Mouse (Mus musculus) hindbrain, postnatal 0 days (tissue): Measurements from ENCODE around the gene Pgf. TPM values are rescaled to one million over a fixed set of nuclear protein-coding genes. Genes with fewer than 3 reads are reported as not detected.

Experiments used
- ATAC-seq: fragments of 200-750 bp; cut with Nextera tagmentation; 2 replicates; pipeline ENCODE4 v1.8.0; 2017; ENCODE audit warnings: mild to moderate bottlenecking, moderate TSS enrichment, moderate library complexity
- DNase-seq: peaks from one replicate; pipeline ENCODE4 v3.0.0-alpha.2; 2015; ENCODE audit warnings: low spot score
- H3K27ac ChIP-seq: fragments of 300-500 bp; sonication (generic); 2 replicates; pipeline ENCODE4 v1.5.1; 2014; ENCODE audit warnings: mild to moderate bottlenecking
- H3K27me3 ChIP-seq: fragments of 300-500 bp; sonication (generic); 2 replicates; pipeline ENCODE4 v1.6.1; 2014; ENCODE audit warnings: low read length, mixed read lengths; ENCODE audit not compliant: insufficient read depth
- H3K36me3 ChIP-seq: fragments of 300-500 bp; sonication (generic); 2 replicates; pipeline ENCODE4 v1.6.1; 2014; ENCODE audit warnings: low read length, mixed read lengths; ENCODE audit not compliant: insufficient read depth
- H3K4me1 ChIP-seq: fragments of 300-500 bp; sonication (generic); 2 replicates; pipeline ENCODE4 v1.6.1; 2014; ENCODE audit warnings: antibody characterized with exemption, low read length, mixed read lengths; ENCODE audit not compliant: insufficient read depth
- H3K4me2 ChIP-seq: fragments of 300-500 bp; sonication (generic); 2 replicates; pipeline ENCODE4 v1.6.1; 2014; ENCODE audit warnings: low read depth, mild to moderate bottlenecking, low read length, moderate library complexity, mixed read lengths
- H3K4me3 ChIP-seq: fragments of 300-500 bp; sonication (generic); 2 replicates; pipeline ENCODE4 v1.5.1; 2014; ENCODE audit warnings: low read length
- H3K9ac ChIP-seq: fragments of 300-500 bp; sonication (generic); replicated peaks from 2 replicates; pipeline ENCODE4 v1.6.1; 2014; ENCODE audit warnings: mild to moderate bottlenecking, low read length, moderate library complexity, mixed read lengths
- H3K9me3 ChIP-seq: fragments of 300-500 bp; sonication (generic); 2 replicates; pipeline ENCODE4 v1.6.1; 2016; ENCODE audit warnings: low read length, mixed read lengths
- CTCF ChIP-seq: IDR thresholded peaks from 2 replicates; pipeline ENCODE4 v1.5.1; 2016; ENCODE audit warnings: antibody characterized with exemption, control low read depth, low read depth
- WGBS: fragments of 180-500 bp; shearing (Covaris S2); extraction: QIAGEN DNeasy Blood & Tissue Kit; methylation state at CpG from one replicate; pipeline ENCODE4 v1.1.7; 2014; 5-methylcytosine and 5-hydroxymethylcytosine counted together
- polyA plus RNA-seq: library from polyadenylated mRNA; unstranded; fragments of >200 nt; fragmentation: Nextera tagmentation; extraction: Ambion mirVana; gene quantifications from 2 replicates; pipeline ENCODE4 v1.2.1, GENCODE M21; 2015
- total RNA-seq: library from RNA; depleted of rRNA; stranded (reverse); fragments of >200 nt; gene quantifications from 2 replicates; pipeline ENCODE4 v1.2.3, GENCODE M21; 2014

Pgf gene
- total and polyA plus RNA-seq, 2 experiments from 2014 or later: 5.0 to 10.0 TPM

DNA sequence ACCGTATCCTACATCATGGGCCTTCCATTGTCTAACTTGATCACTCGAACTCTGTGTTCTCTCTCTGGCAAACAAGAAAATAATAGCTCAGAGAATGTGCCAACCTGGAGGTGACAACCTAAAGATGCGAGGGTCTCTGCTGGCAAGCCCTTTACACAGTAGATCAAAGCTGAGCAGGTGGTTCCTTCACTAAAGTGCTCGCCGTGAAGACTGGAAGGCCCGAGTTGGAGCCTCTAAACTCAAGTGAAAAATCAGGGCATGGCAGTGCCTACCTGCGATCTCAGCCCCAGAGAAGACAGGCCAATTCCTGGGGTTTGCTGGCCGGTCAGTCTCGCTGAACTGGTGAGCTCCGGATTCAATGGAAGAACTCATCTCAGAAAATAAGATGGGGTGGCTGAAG, 15.6 kb upstream of the Pgf start:
- Histone ChIP-seq H3K27ac (no peak overlapping the region; the same call in 1 of the 2 replicates), H3K36me3 (no peaks in the 10 kb centered on the region), H3K9me3 (no peaks in the 10 kb centered on the region), H3K4me1 (peaks cover 23% of the 10 kb centered on the region), H3K27me3 (no peaks in the 10 kb centered on the region), H3K4me3 (no peak overlapping the region), H3K9ac (no peak overlapping the region), H3K4me2 (no peak overlapping the region)
- ATAC-seq (no peak), DNase-seq (no peak)
- no peak for TF ChIP-seq CTCF
- 75% methylated on average over 10 of the region's 10 CpGs for WGBS

DNA sequence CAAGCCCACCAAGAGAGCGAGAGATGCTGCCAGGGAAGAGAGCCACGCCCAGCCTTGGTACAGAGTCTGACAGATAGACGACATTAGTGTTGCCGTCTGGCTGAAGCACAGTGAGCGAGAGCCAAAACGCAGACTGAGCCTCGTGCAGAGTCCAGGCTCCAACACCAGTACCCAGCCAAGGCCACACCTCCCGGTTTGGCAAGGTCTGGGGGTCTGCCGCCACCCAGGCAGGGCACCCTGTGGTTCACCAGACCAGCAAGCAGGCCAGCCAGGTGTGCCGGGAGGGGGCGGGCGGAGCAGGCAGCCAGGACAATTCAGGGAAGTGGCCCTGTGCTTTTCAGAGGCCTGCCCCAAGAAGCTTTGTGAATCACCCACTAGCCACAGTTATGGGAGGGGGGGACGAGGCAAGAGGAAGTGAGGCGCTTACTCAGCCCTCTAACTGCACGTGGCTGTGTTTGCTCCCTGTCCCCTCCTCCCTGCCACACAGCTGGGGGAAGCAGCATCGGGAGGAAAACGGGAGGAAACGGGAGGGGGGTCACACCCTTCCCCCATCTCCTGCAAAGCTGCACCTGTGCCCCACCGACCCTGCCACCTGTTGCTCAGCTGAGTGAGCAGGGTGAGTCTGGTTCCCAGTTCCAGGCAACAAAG, 15.0 kb upstream of the Pgf start:
- Histone ChIP-seq H3K36me3 (no peaks in the 10 kb centered on the region), H3K9me3 (no peaks in the 10 kb centered on the region), H3K4me1 (peaks cover 23% of the 10 kb centered on the region), H3K4me2 (no peak overlapping the region), H3K27me3 (no peaks in the 10 kb centered on the region), H3K4me3 (no peak overlapping the region), H3K27ac (no peak overlapping the region; the same call in 1 of the 2 replicates), H3K9ac (no peak overlapping the region)
- 26% methylated on average over 19 of the region's 19 CpGs for WGBS
- peak; percentile 70 for DNase-seq
- peak; percentile 54 for ATAC-seq
- TF ChIP-seq CTCF: no peak

DNA sequence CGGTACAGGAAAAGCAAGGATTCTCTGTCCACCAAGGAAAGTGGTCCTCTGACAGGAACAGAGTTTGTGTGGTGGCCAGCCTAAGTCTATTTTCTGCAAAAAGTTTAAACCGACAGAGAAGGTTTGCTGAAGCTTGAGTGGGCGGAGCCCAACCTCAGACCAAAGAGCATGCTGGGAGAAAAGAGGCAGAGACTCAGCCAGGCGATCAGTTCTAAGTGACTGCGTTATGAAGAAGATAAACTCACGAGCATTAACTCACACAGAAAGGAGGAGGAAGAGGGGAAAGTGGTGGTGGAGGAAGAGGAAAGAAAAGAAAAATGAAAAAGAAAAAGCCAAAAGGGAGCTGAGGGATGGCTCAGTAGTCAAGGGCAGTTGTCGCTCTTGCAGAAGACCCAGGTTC, 12.7 kb upstream of the Pgf start:
- no peak overlapping the region for H3K4me2 ChIP-seq
- H3K9me3 ChIP-seq: no peaks in the 10 kb centered on the region
- no peak for TF ChIP-seq CTCF
- DNase-seq (no peak), ATAC-seq (no peak)
- no peak overlapping the region for H3K4me3 ChIP-seq
- 81% methylated on average over 7 of the region's 7 CpGs for WGBS
- H3K9ac ChIP-seq: no peak overlapping the region
- H3K4me1 ChIP-seq: peaks cover 23% of the 10 kb centered on the region
- no peaks in the 10 kb centered on the region for H3K36me3 ChIP-seq
- H3K27ac ChIP-seq: no peak overlapping the region
- no peaks in the 10 kb centered on the region for H3K27me3 ChIP-seq

DNA sequence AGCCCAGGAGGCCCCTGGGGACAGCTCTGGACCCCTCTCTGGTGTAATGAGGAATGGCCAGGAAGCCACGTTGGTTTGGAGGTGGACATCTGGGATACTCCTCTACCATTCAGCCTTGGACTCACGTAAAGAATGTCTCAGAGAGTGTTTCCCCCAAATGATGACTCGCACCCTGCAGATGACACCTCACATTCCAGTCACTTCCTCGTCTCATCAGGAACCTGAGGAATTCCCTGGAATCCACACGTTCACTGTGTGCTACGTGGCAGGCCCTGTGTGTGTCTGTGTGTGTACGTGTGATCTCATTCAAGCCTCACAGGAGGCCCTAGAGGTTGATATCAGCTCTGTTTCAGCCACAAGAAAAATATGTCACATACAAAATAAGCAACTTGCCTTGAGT, 8.8 kb upstream of the Pgf start:
- Histone ChIP-seq H3K9me3 (no peaks in the 10 kb centered on the region), H3K36me3 (no peaks in the 10 kb centered on the region), H3K27ac (no peak overlapping the region), H3K4me1 (peaks cover 11% of the 10 kb centered on the region; the same call in 1 of the 2 replicates), H3K9ac (no peak overlapping the region), H3K4me3 (no peak overlapping the region), H3K4me2 (no peak overlapping the region), H3K27me3 (no peaks in the 10 kb centered on the region; the same call in 1 of the 2 replicates)
- no peak for TF ChIP-seq CTCF
- DNase-seq (no peak), ATAC-seq (no peak)
- 83% methylated on average over 7 of the region's 7 CpGs for WGBS

DNA sequence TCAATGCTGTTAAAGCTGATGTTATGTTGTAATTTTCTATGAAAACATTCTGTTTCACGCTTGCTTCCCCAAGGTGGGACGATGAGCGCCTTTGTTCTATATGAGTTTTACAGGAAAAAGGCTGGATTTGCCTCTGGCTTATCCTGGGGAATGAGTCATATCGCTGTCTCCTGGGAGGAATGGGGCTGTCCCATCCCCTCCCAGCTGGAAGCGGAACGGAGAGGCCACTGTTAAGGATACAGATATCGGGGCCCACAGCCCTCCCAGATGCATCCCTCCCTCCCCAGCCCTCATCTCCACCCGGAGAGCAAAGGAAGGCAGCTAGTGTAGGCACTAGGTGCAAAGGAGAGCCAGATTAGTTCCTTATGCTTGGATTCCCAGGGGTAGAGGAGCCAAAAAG, 8.2 kb upstream of the Pgf start:
- no peak for DNase-seq
- Histone ChIP-seq H3K4me1 (peaks cover 12% of the 10 kb centered on the region; the same call in 1 of the 2 replicates), H3K4me2 (no peak overlapping the region), H3K36me3 (no peaks in the 10 kb centered on the region), H3K27ac (no peak overlapping the region), H3K4me3 (no peak overlapping the region), H3K27me3 (no peaks in the 10 kb centered on the region; the same call in 1 of the 2 replicates), H3K9me3 (no peaks in the 10 kb centered on the region), H3K9ac (no peak overlapping the region)
- TF ChIP-seq CTCF: no peak
- ATAC-seq: no peak
- whole genome bisulfite sequencing: 73% methylated on average over 8 of the region's 8 CpGs

DNA sequence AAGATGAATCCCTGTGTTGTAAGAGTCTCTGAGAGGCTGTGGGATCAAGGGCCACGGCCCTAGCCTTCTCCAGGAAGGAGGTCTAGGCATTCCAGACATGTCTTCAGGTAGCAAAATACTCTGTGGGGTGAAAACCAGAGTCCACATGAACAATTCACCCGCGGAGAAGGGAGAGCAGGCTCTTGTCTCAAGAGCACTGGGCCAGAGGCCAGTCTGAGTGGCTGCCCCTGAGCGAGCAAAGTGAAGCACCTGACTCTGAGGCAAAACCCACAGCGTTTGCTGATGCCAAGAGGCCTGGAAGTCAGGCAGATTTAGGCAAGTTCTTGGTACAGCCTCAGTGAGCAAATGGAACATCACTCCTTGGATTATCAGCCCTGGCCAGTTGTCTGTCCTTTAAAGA, 6.5 kb upstream of the Pgf start:
- H3K4me3 ChIP-seq: no peak overlapping the region
- WGBS: 65% methylated on average over 5 of the region's 5 CpGs
- no peak overlapping the region for H3K4me2 ChIP-seq
- no peaks in the 10 kb centered on the region for H3K9me3 ChIP-seq
- no peak for TF ChIP-seq CTCF
- DNase-seq (no peak), ATAC-seq (no peak)
- H3K27me3 ChIP-seq: no peaks in the 10 kb centered on the region; the same call in 1 of the 2 replicates
- H3K9ac ChIP-seq: no peak overlapping the region
- H3K4me1 ChIP-seq: peaks cover 12% of the 10 kb centered on the region; the same call in 1 of the 2 replicates
- H3K27ac ChIP-seq: no peak overlapping the region
- H3K36me3 ChIP-seq: no peaks in the 10 kb centered on the region

DNA sequence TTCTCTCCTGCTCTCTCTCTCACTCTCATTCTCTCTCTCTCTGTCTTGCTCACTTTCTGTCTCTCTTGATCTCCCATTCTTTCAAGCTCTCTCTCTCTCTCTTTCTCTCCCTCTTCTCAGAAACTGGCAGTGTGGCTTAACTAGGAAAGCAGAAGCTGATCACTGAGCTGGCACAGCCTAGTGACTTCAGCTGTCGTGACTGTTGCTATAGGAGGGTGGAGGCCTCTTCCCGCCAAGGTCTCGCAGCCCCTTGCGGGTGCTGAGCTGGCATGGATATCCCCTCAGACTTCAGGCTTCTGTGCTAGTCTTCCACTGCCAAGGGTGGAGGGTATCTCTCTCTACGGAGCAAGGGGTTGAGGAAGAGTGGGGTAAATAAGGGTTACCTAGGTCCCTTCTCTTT, 5.3 kb upstream of the Pgf start:
- no peaks in the 10 kb centered on the region for H3K9me3 ChIP-seq
- H3K4me2 ChIP-seq: no peak overlapping the region
- no peaks in the 10 kb centered on the region; the same call in 1 of the 2 replicates for H3K27me3 ChIP-seq
- no peak for TF ChIP-seq CTCF
- DNase-seq (peak; percentile 70), ATAC-seq (0 out of 2 replicates have a peak, but pooled peaks have one; percentile 27)
- WGBS: 45% methylated on average over 5 of the region's 5 CpGs
- no peak overlapping the region for H3K4me3 ChIP-seq
- no peaks in the 10 kb centered on the region for H3K36me3 ChIP-seq
- peaks cover 12% of the 10 kb centered on the region; the same call in 1 of the 2 replicates for H3K4me1 ChIP-seq
- H3K27ac ChIP-seq: no peak overlapping the region
- no peak overlapping the region for H3K9ac ChIP-seq
